Comparison of ENCODE assay signal across 8 mouse cellular contexts in the genomic region with DNA sequence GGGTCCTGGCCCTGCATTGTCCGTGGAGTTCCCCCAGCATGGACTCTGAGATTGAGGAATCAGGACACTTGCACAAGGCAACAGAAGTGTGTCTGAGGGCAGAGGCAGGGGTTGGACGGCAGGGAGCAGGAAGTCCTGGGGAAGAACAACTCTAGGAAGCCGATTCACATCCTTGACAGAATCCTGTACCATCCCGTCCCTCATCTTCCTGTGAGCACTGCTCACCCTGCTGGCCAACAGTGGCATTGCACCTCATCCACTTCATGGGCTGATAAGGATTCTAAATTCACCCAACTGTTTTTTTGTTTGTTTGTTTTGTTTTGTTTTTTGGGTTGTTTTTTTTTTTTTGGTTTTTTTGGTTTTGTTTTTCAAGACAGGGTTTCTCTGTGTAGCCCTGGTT. TPM values are rescaled to one million over a fixed set of nuclear protein-coding genes. Genes with fewer than 3 reads are reported as not detected.
DNase-seq lines count a peak whose midpoint lies in the region; ATAC-seq lines count a peak whose summit lies in the region.

No protein-coding gene starts in this region.

- ATAC-seq in neural tube, embryonic 15.5 days (ENCODE audit: low FRiP score) = no peak

- H3K4me2 ChIP-seq in neural tube, embryonic 15.5 days = no peak overlapping the region

- H3K27me3 ChIP-seq in neural tube, embryonic 15.5 days (replicated peaks) = 0 out of 2 replicates have a peak, but pooled peaks cover 7% of the 10 kb centered on the region

- peaks cover 3% of the 10 kb centered on the region; the same call in 1 of the 2 replicates for H3K4me1 ChIP-seq in neural tube, embryonic 15.5 days

- no peak overlapping the region for H3K27ac ChIP-seq in neural tube, embryonic 15.5 days (replicated peaks)

- WGBS in neural tube, embryonic 15.5 days = 20% methylated on average over 4 of the region's 4 CpGs

- no peak overlapping the region for H3K9ac ChIP-seq in neural tube, embryonic 15.5 days (replicated peaks)

- no peaks in the 10 kb centered on the region for H3K36me3 ChIP-seq in neural tube, embryonic 15.5 days

- H3K9me3 ChIP-seq in neural tube, embryonic 15.5 days (replicated peaks) = no peaks in the 10 kb centered on the region

- DNase-seq in neural tube, embryonic 10.5 days (ENCODE audit: extremely low spot score, low spot score) = peak; percentile 75
- peak; percentile 53 for DNase-seq in c-Kit-negative CD71-positive TER-119-positive erythroid progenitor cells, embryonic 14.5 days (ENCODE audit: low read depth, low spot score)
- peak; percentile 71 to 77 for DNase-seq in frontal cortex, postnatal 25 days (ENCODE audit: low spot score in 2 of 2)
- peak; percentile 82 for DNase-seq in kidney, postnatal 14 days
- DNase-seq in lung, adult 18-20 months = peak; percentile 55 to 61
- DNase-seq in retina, postnatal 7 days (ENCODE audit: low read depth, low spot score) = peak; percentile 69
- peak; percentile 36 for DNase-seq in urinary bladder, adult 2 months (ENCODE audit: low spot score)

- H3K4me3 ChIP-seq in neural tube, embryonic 15.5 days (replicated peaks) = no peak overlapping the region

RNA-seq across cellular contexts. Expression of gene Lamc3, which starts 28.0 kb away (rescaled TPM):
- 4.1 and 4.2 TPM in 2 replicates for polyA plus RNA-seq in neural tube, embryonic 15.5 days (2015; fragmentation: Nextera tagmentation; extraction: Ambion mirVana)
- 2.8 and 4.1 TPM in 2 replicates for polyA plus RNA-seq in urinary bladder, adult 2 months (2012; rRNA removed)

RNA-seq across cellular contexts. Expression of gene Aif1l, which starts 34.8 kb away (rescaled TPM):
- 16.9 and 19.5 TPM in 2 replicates for polyA plus RNA-seq in neural tube, embryonic 15.5 days (2015; fragmentation: Nextera tagmentation; extraction: Ambion mirVana)
- polyA plus RNA-seq in urinary bladder, adult 2 months (2012; rRNA removed) = 4.1 and 5.4 TPM in 2 replicates

RNA-seq across cellular contexts. Expression of gene Nup214, which starts 59.1 kb away (rescaled TPM):
- 62.0 and 66.0 TPM in 2 replicates for polyA plus RNA-seq in neural tube, embryonic 15.5 days (2015; fragmentation: Nextera tagmentation; extraction: Ambion mirVana)
- 20.4 and 28.2 TPM in 2 replicates for polyA plus RNA-seq in urinary bladder, adult 2 months (2012; rRNA removed)
